Mouse (Mus musculus) midbrain, embryonic 11.5 days (tissue): ENCODE measurements at regions not wholly inside any gene's neighbourhood (a gene's known extent, or its start where the extent isn't known, plus 50 kb on each side); places are given as distances from the start of the nearest gene placed in this dataset.

Source experiments
- ATAC-seq: fragments of 200-750 bp; cut with Nextera tagmentation; 2 replicates; pipeline ENCODE4 v1.8.0; 2017; ENCODE audit warnings: moderate TSS enrichment, moderate library complexity; ENCODE audit not compliant: low FRiP score
- DNase-seq: peaks from one replicate; pipeline ENCODE4 v3.0.0; 2015; ENCODE audit warnings: low spot score; ENCODE audit errors: missing footprints
- H3K27ac ChIP-seq: fragments of 300-500 bp; sonication (generic); 2 replicates; pipeline ENCODE4 v1.5.1; 2014; ENCODE audit warnings: low read depth, low read length
- H3K27me3 ChIP-seq: fragments of 300-500 bp; sonication (generic); 2 replicates; pipeline ENCODE4 v1.6.1; 2014; ENCODE audit warnings: mild to moderate bottlenecking, low read length, moderate library complexity, mixed read lengths; ENCODE audit not compliant: control insufficient read depth, insufficient read depth
- H3K36me3 ChIP-seq: fragments of 300-500 bp; sonication (generic); 2 replicates; pipeline ENCODE4 v1.6.1; 2014; ENCODE audit warnings: mild to moderate bottlenecking, low read length, moderate library complexity, mixed read lengths; ENCODE audit not compliant: control insufficient read depth, insufficient read depth
- H3K4me1 ChIP-seq: fragments of 300-500 bp; sonication (generic); 2 replicates; pipeline ENCODE4 v1.6.1; 2014; ENCODE audit warnings: low read length; ENCODE audit not compliant: control insufficient read depth, insufficient read depth
- H3K4me2 ChIP-seq: fragments of 300-500 bp; sonication (generic); 2 replicates; pipeline ENCODE4 v1.6.1; 2014; ENCODE audit warnings: mild to moderate bottlenecking, moderate library complexity
- H3K4me3 ChIP-seq: fragments of 300-500 bp; sonication (generic); 2 replicates; pipeline ENCODE4 v1.5.1; 2014; ENCODE audit warnings: low read depth, low read length
- H3K9ac ChIP-seq: fragments of 300-500 bp; sonication (generic); 2 replicates; pipeline ENCODE4 v1.6.1; 2014; ENCODE audit warnings: low read length
- H3K9me3 ChIP-seq: fragments of 300-500 bp; sonication (generic); 2 replicates; pipeline ENCODE4 v1.6.1; 2016; ENCODE audit warnings: low read length; ENCODE audit not compliant: control insufficient read depth
- WGBS: fragments of 180-500 bp; shearing (Covaris S2); extraction: QIAGEN DNeasy Blood & Tissue Kit; methylation state at CpG from one replicate; pipeline ENCODE4 v1.1.7; 2014; 5-methylcytosine and 5-hydroxymethylcytosine counted together

DNA sequence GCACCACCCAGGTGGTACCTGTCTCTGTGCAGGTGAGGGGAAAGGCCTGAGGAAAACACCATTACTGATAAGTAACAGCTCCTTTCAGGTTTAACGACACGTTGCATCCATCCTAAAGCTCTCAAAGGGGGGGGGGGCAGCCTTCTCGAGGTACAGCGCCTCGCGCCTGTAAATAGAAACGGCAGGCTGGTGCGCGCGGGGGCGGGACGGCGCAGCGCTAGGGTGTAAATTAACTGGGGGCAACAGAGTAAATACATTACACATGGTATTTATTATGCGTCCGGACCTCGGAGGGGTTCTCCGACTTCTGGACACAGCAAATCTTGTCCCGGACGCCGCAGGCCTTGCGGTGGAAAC is 353.3 kb downstream of the Bcor start:
- Histone ChIP-seq H3K9ac (peak overlapping the region; percentile 59), H3K27me3 (peaks cover 35% of the 10 kb centered on the region), H3K9me3 (no peaks in the 10 kb centered on the region), H3K4me2 (peak overlapping the region; percentile 61), H3K27ac (peak overlapping the region; percentile 35; the same call in 1 of the 2 replicates), H3K36me3 (no peaks in the 10 kb centered on the region), H3K4me3 (peak overlapping the region; percentile 28), H3K4me1 (peaks cover 10% of the 10 kb centered on the region)
- DNase-seq: no peak
- 8% methylated on average over 21 of the region's 22 CpGs for WGBS
- no peak; the same call in none of the 2 replicates for ATAC-seq

DNA sequence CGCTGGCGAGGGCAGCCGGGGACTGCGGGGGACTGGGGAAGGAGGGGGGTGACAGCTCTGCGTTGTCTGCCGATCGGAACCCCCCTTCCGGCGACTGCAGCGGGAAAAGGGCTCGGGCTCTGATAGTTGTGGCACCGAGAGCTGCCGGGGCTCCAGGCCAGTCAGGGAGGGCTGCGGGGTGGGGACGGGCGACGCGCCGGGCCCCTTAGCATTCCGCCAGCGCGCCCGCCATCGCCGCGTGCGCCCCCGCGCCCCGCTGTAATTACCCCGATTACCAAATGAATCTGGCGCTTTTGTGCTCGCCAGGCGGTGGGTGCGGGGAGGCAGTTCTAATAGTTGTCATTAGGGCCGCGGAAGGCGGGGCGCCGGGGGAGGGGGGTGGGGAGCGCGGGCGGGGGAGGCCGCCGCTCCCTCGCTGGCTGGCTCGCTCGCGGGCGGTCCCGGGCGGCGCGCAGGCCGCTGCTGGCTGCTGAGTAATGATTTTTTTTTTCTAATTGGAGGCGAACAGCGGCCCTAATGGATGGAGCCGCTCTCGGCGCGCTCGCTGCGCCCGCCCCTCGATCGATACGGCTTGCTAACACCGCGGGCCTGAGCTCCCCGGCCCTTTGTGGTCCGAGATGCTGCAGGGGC is 352.8 kb downstream of the Bcor start:
- DNase-seq (peak; percentile 90), ATAC-seq (peak; percentile 84)
- peak overlapping the region; percentile 61 for H3K4me2 ChIP-seq
- H3K27ac ChIP-seq: peak overlapping the region; percentile 35; the same call in 1 of the 2 replicates
- no peaks in the 10 kb centered on the region for H3K9me3 ChIP-seq
- H3K9ac ChIP-seq: peak overlapping the region; percentile 59
- H3K4me3 ChIP-seq: peak overlapping the region; percentile 28
- H3K27me3 ChIP-seq: peaks cover 35% of the 10 kb centered on the region
- H3K36me3 ChIP-seq: no peaks in the 10 kb centered on the region
- 5% methylated on average over 61 of the region's 71 CpGs for WGBS
- peaks cover 10% of the 10 kb centered on the region for H3K4me1 ChIP-seq

DNA sequence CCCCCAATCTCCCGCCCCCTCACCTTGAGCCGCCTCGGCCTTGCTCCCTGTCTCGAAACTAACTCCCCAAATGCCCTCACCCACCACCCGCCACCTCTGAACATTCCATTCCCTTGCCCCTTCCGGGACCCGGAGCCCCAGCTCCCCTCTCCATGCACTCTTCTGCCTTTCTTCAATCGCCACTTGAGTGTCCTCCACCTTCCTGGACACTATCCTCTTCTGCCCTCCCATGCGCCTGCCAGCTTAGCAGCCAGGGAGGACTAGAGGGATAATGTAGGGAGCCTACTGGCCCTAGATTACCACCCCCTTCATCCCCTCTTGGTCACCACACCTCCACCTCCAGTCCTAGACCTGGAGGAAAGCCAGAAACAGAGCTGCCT is 352.3 kb downstream of the Bcor start:
- H3K4me3 ChIP-seq: peak overlapping the region; percentile 28
- H3K27me3 ChIP-seq: peaks cover 33% of the 10 kb centered on the region
- peak; percentile 26; the same call in 1 of the 2 replicates for ATAC-seq
- no peak overlapping the region; the same call in 1 of the 2 replicates for H3K27ac ChIP-seq
- H3K36me3 ChIP-seq: no peaks in the 10 kb centered on the region
- DNase-seq: peak; percentile 90
- H3K9ac ChIP-seq: peak overlapping the region; percentile 59
- H3K9me3 ChIP-seq: no peaks in the 10 kb centered on the region
- H3K4me2 ChIP-seq: peak overlapping the region; percentile 61
- H3K4me1 ChIP-seq: peaks cover 10% of the 10 kb centered on the region
- WGBS: 14% methylated on average over 8 of the region's 9 CpGs

DNA sequence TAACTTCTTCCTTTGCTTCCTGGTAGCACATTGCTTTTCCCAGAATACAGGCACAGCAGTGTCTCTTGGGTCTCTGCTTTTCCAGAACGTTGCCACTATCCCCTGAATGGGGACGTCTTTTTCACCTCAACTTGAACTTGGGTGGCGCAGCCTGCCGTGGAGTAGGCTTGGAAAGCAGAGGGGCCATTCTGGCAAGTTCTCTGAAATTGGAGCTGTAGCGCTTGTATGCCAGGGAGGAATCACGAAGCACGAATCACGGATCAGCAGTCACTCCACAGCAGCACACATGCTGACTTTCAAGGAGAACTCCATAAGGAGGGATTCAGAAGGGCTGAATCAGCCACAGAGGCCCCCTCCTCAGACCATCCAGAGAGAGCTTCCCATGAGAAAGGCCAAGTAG is 351.2 kb downstream of the Bcor start:
- Histone ChIP-seq H3K27ac (no peak overlapping the region), H3K4me3 (no peak overlapping the region), H3K9me3 (no peaks in the 10 kb centered on the region), H3K9ac (no peak overlapping the region), H3K4me2 (no peak overlapping the region), H3K36me3 (no peaks in the 10 kb centered on the region), H3K4me1 (peaks cover 4% of the 10 kb centered on the region; the same call in 1 of the 2 replicates), H3K27me3 (peaks cover 32% of the 10 kb centered on the region)
- WGBS: 67% methylated on average over 8 of the region's 8 CpGs
- DNase-seq (no peak), ATAC-seq (no peak)

DNA sequence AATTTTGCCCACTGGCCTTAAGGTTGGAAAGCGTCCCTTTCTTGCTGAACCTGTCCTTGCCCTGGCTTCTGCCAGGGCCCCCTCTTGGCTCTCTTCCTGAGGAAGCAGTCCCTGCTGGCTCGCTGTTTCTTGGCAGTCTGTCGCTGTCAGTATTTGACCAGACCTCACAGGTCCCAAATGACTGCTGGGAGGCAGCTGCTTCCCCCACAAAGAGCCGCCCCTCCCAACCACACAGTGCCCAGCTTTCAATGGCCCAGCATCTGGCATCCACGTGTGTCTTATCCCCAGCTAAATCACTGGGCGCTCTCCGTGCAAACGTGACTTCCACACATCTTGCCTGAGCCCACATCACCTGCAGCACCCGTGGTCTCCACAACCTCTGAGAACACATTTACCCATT is 345.3 kb downstream of the Bcor start:
- no peak overlapping the region for H3K4me2 ChIP-seq
- ATAC-seq (no peak), DNase-seq (no peak)
- H3K9me3 ChIP-seq: no peaks in the 10 kb centered on the region
- no peaks in the 10 kb centered on the region for H3K4me1 ChIP-seq
- no peak overlapping the region for H3K27ac ChIP-seq
- H3K27me3 ChIP-seq: no peaks in the 10 kb centered on the region; the same call in 1 of the 2 replicates
- no peak overlapping the region for H3K9ac ChIP-seq
- 58% methylated on average over 9 of the region's 9 CpGs for WGBS
- no peak overlapping the region for H3K4me3 ChIP-seq
- no peaks in the 10 kb centered on the region for H3K36me3 ChIP-seq

DNA sequence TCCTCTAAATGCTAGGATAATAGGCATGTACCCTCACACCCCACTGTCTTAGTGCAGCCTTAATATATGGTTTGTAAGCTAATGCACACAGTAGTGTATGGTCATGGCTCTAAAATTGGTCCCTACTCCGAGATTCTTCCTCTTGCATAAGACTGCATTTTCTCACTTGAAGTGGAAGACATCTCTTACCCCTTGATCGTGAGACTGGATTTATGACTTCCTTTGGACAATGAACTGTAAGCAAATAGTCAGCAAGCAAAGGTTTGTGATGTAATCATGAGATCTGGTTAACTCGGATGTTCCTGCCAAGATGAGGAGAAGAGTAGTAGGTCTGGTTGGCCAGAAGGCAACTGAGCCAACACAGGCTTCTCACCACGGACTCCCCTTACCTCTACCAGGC is 344.3 kb downstream of the Bcor start:
- Histone ChIP-seq H3K4me2 (no peak overlapping the region), H3K4me1 (no peaks in the 10 kb centered on the region), H3K4me3 (no peak overlapping the region), H3K27me3 (no peaks in the 10 kb centered on the region; the same call in 1 of the 2 replicates), H3K9ac (no peak overlapping the region), H3K9me3 (no peaks in the 10 kb centered on the region), H3K36me3 (no peaks in the 10 kb centered on the region), H3K27ac (no peak overlapping the region)
- WGBS: 89% methylated on average over 4 of the region's 4 CpGs
- ATAC-seq (no peak), DNase-seq (no peak)

DNA sequence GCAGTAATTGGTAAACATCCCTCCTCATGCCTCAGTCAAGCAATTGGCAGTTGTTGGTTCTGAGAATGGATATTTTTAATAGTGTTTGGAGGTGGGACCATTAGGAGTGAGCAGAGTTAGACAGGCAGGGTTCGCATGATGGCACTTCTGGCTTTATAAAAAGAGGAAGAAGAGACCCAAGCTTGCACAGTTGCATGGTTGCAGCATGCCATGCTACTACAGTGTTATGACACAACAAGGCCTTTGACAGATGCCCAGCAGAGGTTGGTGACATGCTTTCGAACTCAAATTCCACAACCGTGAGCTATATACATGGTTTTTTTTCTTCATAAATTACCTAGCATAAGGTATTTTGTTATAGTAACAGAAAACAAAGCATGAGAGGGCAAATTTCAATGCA is 341.5 kb downstream of the Bcor start:
- 95% methylated on average over 3 of the region's 3 CpGs for WGBS
- no peak overlapping the region for H3K4me3 ChIP-seq
- H3K36me3 ChIP-seq: no peaks in the 10 kb centered on the region
- H3K4me2 ChIP-seq: no peak overlapping the region
- no peak for DNase-seq
- no peaks in the 10 kb centered on the region for H3K4me1 ChIP-seq
- no peaks in the 10 kb centered on the region for H3K9me3 ChIP-seq
- H3K27ac ChIP-seq: no peak overlapping the region
- no peak for ATAC-seq
- H3K9ac ChIP-seq: no peak overlapping the region
- H3K27me3 ChIP-seq: no peaks in the 10 kb centered on the region; the same call in 1 of the 2 replicates

DNA sequence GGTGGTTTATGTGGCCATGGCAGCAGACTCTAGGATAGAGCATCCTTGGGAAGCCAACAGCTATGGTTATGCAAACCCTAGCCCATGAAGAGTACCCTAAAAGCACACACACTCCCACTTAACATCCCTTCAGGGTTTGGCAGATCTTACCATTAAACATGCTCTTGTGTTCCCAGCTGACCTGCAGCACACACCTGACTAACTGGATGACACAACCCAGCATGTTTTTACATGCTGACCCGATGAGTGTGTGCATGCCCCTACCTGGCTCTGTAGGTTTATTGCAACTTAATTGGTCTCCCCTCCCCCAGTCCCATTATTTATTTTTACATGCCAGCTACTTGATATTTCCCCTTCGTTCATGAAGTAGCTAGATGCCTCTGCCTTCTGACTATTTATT is 339.0 kb downstream of the Bcor start:
- DNase-seq (no peak), ATAC-seq (no peak)
- no peak overlapping the region for H3K4me3 ChIP-seq
- no peak overlapping the region for H3K9ac ChIP-seq
- H3K36me3 ChIP-seq: no peaks in the 10 kb centered on the region
- H3K4me2 ChIP-seq: no peak overlapping the region
- no peaks in the 10 kb centered on the region for H3K4me1 ChIP-seq
- peaks cover 2% of the 10 kb centered on the region; the same call in 1 of the 2 replicates for H3K27me3 ChIP-seq
- H3K9me3 ChIP-seq: no peaks in the 10 kb centered on the region
- 90% methylated on average over 2 of the region's 2 CpGs for WGBS
- no peak overlapping the region for H3K27ac ChIP-seq

DNA sequence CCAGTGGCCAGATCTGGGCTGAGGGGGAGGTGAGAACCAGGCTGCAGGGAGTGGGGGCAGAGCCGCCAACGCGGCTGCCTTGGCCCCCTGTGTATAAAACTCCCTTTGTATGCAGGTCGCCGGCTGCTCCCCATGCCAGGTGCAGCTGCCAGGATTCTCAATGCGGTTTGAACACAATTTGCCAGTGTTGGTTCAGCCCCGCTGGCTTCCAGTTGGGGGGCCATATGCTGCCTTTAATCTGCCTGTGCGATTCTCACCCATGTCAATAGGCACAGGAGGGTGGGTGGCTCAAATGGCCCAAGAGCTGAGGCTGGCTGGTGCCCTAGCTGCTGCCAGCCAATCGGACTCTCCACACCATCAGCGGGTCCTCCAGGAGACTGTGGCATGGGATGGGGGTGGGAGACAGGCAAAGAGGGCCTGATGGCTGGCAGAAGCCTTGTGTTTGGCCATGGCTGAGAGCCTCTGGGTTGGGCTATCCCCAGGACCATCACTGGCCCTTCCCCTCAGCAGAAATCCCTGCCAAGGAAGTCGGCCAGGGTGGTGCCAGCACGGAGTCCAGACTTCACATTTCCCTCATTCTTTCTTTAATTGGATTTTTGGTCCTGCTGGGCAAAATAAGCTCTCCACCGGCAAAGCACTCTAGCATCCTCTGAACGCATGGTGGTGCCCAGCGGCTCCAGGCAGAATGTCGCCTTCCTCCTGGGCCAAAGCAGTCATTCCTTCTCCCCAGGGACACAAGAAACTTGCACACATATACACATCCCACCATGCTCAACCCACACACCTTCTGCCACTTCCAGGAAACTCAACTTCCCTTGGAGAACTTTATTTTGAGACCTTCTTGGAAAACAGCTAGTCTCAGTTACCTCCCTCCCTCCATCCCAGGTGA is 338.0 kb downstream of the Bcor start:
- no peak for DNase-seq
- Histone ChIP-seq H3K9ac (no peak overlapping the region), H3K4me2 (no peak overlapping the region), H3K4me1 (peaks cover 5% of the 10 kb centered on the region; the same call in 1 of the 2 replicates), H3K4me3 (no peak overlapping the region), H3K36me3 (no peaks in the 10 kb centered on the region), H3K27me3 (peaks cover 5% of the 10 kb centered on the region; the same call in 1 of the 2 replicates), H3K9me3 (no peaks in the 10 kb centered on the region), H3K27ac (no peak overlapping the region)
- ATAC-seq: no peak
- WGBS: 48% methylated on average over 16 of the region's 16 CpGs
